8 mouse cellular contexts compared by ENCODE assay signal in genomic region chr19:10017637-10018526, GRCm38 (mm10). TPM values are rescaled to one million over a fixed set of nuclear protein-coding genes. Genes with fewer than 3 reads are reported as not detected.
DNase-seq lines count a peak whose midpoint lies in the region; ATAC-seq and TF ChIP-seq lines count a peak whose summit lies in the region.

No protein-coding gene starts in this region.

- peaks cover 5% of the 10 kb centered on the region; the same call in 1 of the 2 replicates for H3K4me1 ChIP-seq in forebrain, postnatal 0 days (ENCODE audit: insufficient read depth)
- peaks cover 52% of the 10 kb centered on the region for H3K4me1 ChIP-seq in lung, embryonic 15.5 days

- intact Hi-C loops in heart, postnatal 36 days (cut with DNase I): no loop called here

- ATAC-seq in forebrain, postnatal 0 days: peak; percentile 94
- peak; percentile 96 for ATAC-seq in lung, embryonic 15.5 days (ENCODE audit: borderline replicate concordance, extremely low read depth, low FRiP score, low TSS enrichment)
- ATAC-seq in neutrophil, adult 5-6 weeks (ENCODE audit: extremely low read depth, insufficient number of reproducible peaks, low FRiP score, poor library complexity, severe bottlenecking): peak; percentile 31; the same call in 1 of the 2 replicates

- WGBS in forebrain, postnatal 0 days: 4% methylated on average over 44 of the region's 44 CpGs
- WGBS in lung, embryonic 15.5 days: 6% methylated on average over 44 of the region's 44 CpGs

- DNase-seq in ES-CJ7 (ENCODE audit: low read depth, low spot score): peak; percentile 38
- DNase-seq in cerebellum, adult 18-20 months: peak; percentile 80
- DNase-seq in forebrain, postnatal 0 days: peak; percentile 75
- peak; percentile 94 to 95 for DNase-seq in heart, postnatal 36 days
- DNase-seq in layer of hippocampus, adult 8-10 months (ENCODE audit: low spot score in 2 of 2): peak; percentile 69 to 75
- peak; percentile 32 to 34 for DNase-seq in thymus, adult 18-20 months

- H3K27me3 ChIP-seq in forebrain, postnatal 0 days (ENCODE audit: insufficient read depth, low read length): no peaks in the 10 kb centered on the region
- H3K27me3 ChIP-seq in lung, embryonic 15.5 days: no peaks in the 10 kb centered on the region

- TF ChIP-seq CTCF in forebrain, postnatal 0 days (IDR thresholded peaks at IDR 0.05; ENCODE audit: low read depth): no peak

- H3K4me3 ChIP-seq in forebrain, postnatal 0 days (ENCODE audit: low read depth, low read length): peak overlapping the region; percentile 56
- peak overlapping the region; percentile 51 for H3K4me3 ChIP-seq in lung, embryonic 15.5 days

- H3K4me2 ChIP-seq in forebrain, postnatal 0 days (ENCODE audit: low read depth): peak overlapping the region; percentile 94
- peak overlapping the region; percentile 75 for H3K4me2 ChIP-seq in lung, embryonic 15.5 days

- no peak overlapping the region; the same call in 1 of the 2 replicates for H3K27ac ChIP-seq in forebrain, postnatal 0 days (ENCODE audit: low read depth, low read length)
- H3K27ac ChIP-seq in lung, embryonic 15.5 days: peak overlapping the region; percentile 62

- H3K36me3 ChIP-seq in forebrain, postnatal 0 days (ENCODE audit: insufficient read depth): no peaks in the 10 kb centered on the region
- H3K36me3 ChIP-seq in lung, embryonic 15.5 days: no peaks in the 10 kb centered on the region

- H3K9ac ChIP-seq in forebrain, postnatal 0 days: peak overlapping the region; percentile 62
- peak overlapping the region; percentile 49 for H3K9ac ChIP-seq in lung, embryonic 15.5 days

- no peaks in the 10 kb centered on the region for H3K9me3 ChIP-seq in forebrain, postnatal 0 days (ENCODE audit: low read length)
- H3K9me3 ChIP-seq in lung, embryonic 15.5 days: no peaks in the 10 kb centered on the region

RNA-seq across cellular contexts. Expression of gene Rab3il1, which starts 16.4 kb away (rescaled TPM):
- total RNA-seq in forebrain, postnatal 0 days (2014; rRNA removed): 14.4 and 19.9 TPM in 2 replicates
- polyA plus RNA-seq in forebrain, postnatal 0 days (2015; fragmentation: Nextera tagmentation; extraction: Ambion mirVana): 20.0 and 20.6 TPM in 2 replicates
- total RNA-seq in heart, postnatal 36 days (2021): 1 to 10 TPM; 7.9 to 8.7 TPM
- total RNA-seq in layer of hippocampus, adult 8-10 months (2022): 10 to 100 TPM in 3 of 4 experiments, 1 to 10 TPM in 1; 9.4 to 20.4 (median 14.0) TPM
- 31.5 and 33.1 TPM in 2 replicates for polyA plus RNA-seq in lung, embryonic 15.5 days (2015; fragmentation: Nextera tagmentation; extraction: Ambion mirVana)
- not detected in 2 replicates for total RNA-seq in neutrophil, adult 5-6 weeks (2017)

RNA-seq across cellular contexts. Expression of gene Best1, which starts 16.4 kb away (rescaled TPM):
- 0.92 and 1.6 TPM in 2 replicates for total RNA-seq in forebrain, postnatal 0 days (2014; rRNA removed)
- 1.6 and 3.6 TPM in 2 replicates for polyA plus RNA-seq in forebrain, postnatal 0 days (2015; fragmentation: Nextera tagmentation; extraction: Ambion mirVana)
- total RNA-seq in heart, postnatal 36 days (2021): under 1 TPM; 0.11 to 0.14 TPM
- total RNA-seq in layer of hippocampus, adult 8-10 months (2022): 1 to 10 TPM in 2 of 4 experiments, under 1 TPM in 2; 0.76 to 2.1 (median 1.1) TPM
- polyA plus RNA-seq in lung, embryonic 15.5 days (2015; fragmentation: Nextera tagmentation; extraction: Ambion mirVana): 1.1 TPM in 2 replicates
- 0.23 TPM in 1 of 2 replicates, not detected in the other for total RNA-seq in neutrophil, adult 5-6 weeks (2017)

RNA-seq across cellular contexts. Expression of gene Fads3, which starts 23.5 kb away (rescaled TPM):
- 45.5 and 45.6 TPM in 2 replicates for total RNA-seq in forebrain, postnatal 0 days (2014; rRNA removed)
- polyA plus RNA-seq in forebrain, postnatal 0 days (2015; fragmentation: Nextera tagmentation; extraction: Ambion mirVana): 25.0 and 29.4 TPM in 2 replicates
- total RNA-seq in heart, postnatal 36 days (2021): 10 to 100 TPM; 37.8 to 39.8 TPM
- total RNA-seq in layer of hippocampus, adult 8-10 months (2022): 10 to 100 TPM; 23.6 to 33.3 (median 25.8) TPM
- 54.5 and 64.1 TPM in 2 replicates for polyA plus RNA-seq in lung, embryonic 15.5 days (2015; fragmentation: Nextera tagmentation; extraction: Ambion mirVana)
- not detected in 2 replicates for total RNA-seq in neutrophil, adult 5-6 weeks (2017)

RNA-seq across cellular contexts. Expression of gene Fth1, which starts 37.5 kb away (rescaled TPM):
- total RNA-seq in forebrain, postnatal 0 days (2014; rRNA removed): 228 and 300 TPM in 2 replicates
- 2,942 and 2,984 TPM in 2 replicates for polyA plus RNA-seq in forebrain, postnatal 0 days (2015; fragmentation: Nextera tagmentation; extraction: Ambion mirVana)
- 1,000 to 10,000 TPM; 2,889 to 3,152 TPM for total RNA-seq in heart, postnatal 36 days (2021)
- total RNA-seq in layer of hippocampus, adult 8-10 months (2022): 1,000 to 10,000 TPM; 3,051 to 4,196 (median 3,526) TPM
- 1,860 and 1,896 TPM in 2 replicates for polyA plus RNA-seq in lung, embryonic 15.5 days (2015; fragmentation: Nextera tagmentation; extraction: Ambion mirVana)
- total RNA-seq in neutrophil, adult 5-6 weeks (2017): 1,498 and 1,634 TPM in 2 replicates

Comparison
In these comparisons a context has a peak if more than half of its experiments do, and no peak if none do; other contexts are left out.
1. DNase-seq: peak in every context shown above with its lines; median percentile 94 in heart, postnatal 36 days; 80 in cerebellum, adult 18-20 months; 75 in forebrain, postnatal 0 days; 72 in layer of hippocampus, adult 8-10 months; 38 in ES-CJ7; 33 in thymus, adult 18-20 months.
2. ATAC-seq: peak in every context shown above with its lines; median percentile 96 in lung, embryonic 15.5 days; 94 in forebrain, postnatal 0 days; 31 in neutrophil, adult 5-6 weeks.
3. RNA of gene Fads3, which starts 23.5 kb away (total RNA-seq): 45.5 to 45.6 TPM in forebrain, postnatal 0 days, 37.8 to 39.8 TPM in heart, postnatal 36 days and 23.6 to 33.3 TPM in layer of hippocampus, adult 8-10 months; not detected in neutrophil, adult 5-6 weeks; every median in the first group is over 10 times any median in the second.